Mouse (Mus musculus) hindbrain, embryonic 16.5 days (tissue): ENCODE data around the gene Fam24a. TPM values are rescaled to one million over a fixed set of nuclear protein-coding genes. Genes with fewer than 3 reads are reported as not detected.

Source experiments
- ATAC-seq: fragments of 200-750 bp; cut with Nextera tagmentation; 2 replicates; pipeline ENCODE4 v1.8.0; 2017; ENCODE audit warnings: moderate TSS enrichment, moderate library complexity
- H3K27ac ChIP-seq: fragments of 300-500 bp; sonication (generic); 2 replicates; pipeline ENCODE4 v1.5.1; 2014; ENCODE audit warnings: low read depth, mild to moderate bottlenecking, control low read depth, low read length, moderate library complexity
- H3K27me3 ChIP-seq: fragments of 300-500 bp; sonication (generic); replicated peaks from 2 replicates; pipeline ENCODE4 v1.6.1; 2014; ENCODE audit warnings: low read length; ENCODE audit not compliant: control insufficient read depth, insufficient read depth
- H3K36me3 ChIP-seq: fragments of 300-500 bp; sonication (generic); 2 replicates; pipeline ENCODE4 v1.6.1; 2014; ENCODE audit warnings: mild to moderate bottlenecking, low read length, moderate library complexity, mixed read lengths; ENCODE audit not compliant: control insufficient read depth, insufficient read depth
- H3K4me1 ChIP-seq: fragments of 300-500 bp; sonication (generic); 2 replicates; pipeline ENCODE4 v1.6.1; 2014; ENCODE audit warnings: low read depth, low read length; ENCODE audit not compliant: control insufficient read depth, insufficient read depth
- H3K4me2 ChIP-seq: fragments of 300-500 bp; sonication (generic); 2 replicates; pipeline ENCODE4 v1.6.1; 2014; ENCODE audit warnings: mild to moderate bottlenecking, low read length, control low read depth, moderate library complexity
- H3K4me3 ChIP-seq: fragments of 300-500 bp; sonication (generic); 2 replicates; pipeline ENCODE4 v1.5.1; 2014; ENCODE audit warnings: mild to moderate bottlenecking, low read length, control low read depth, moderate library complexity
- H3K9ac ChIP-seq: fragments of 300-500 bp; sonication (generic); 2 replicates; pipeline ENCODE4 v1.6.1; 2014; ENCODE audit warnings: low read depth, mild to moderate bottlenecking, control low read depth, low read length, moderate library complexity
- H3K9me3 ChIP-seq: fragments of 300-500 bp; sonication (generic); 2 replicates; pipeline ENCODE4 v1.6.1; 2014; ENCODE audit warnings: mild to moderate bottlenecking, low read length, moderate library complexity; ENCODE audit not compliant: control insufficient read depth
- WGBS: fragments of 180-500 bp; shearing (Covaris S2); extraction: QIAGEN DNeasy Blood & Tissue Kit; methylation state at CpG from one replicate; pipeline ENCODE4 v1.1.7; 2014; 5-methylcytosine and 5-hydroxymethylcytosine counted together
- polyA plus RNA-seq: library from polyadenylated mRNA; unstranded; fragments of >200 nt; fragmentation: Nextera tagmentation; extraction: Ambion mirVana; gene quantifications from 2 replicates; pipeline ENCODE4 v1.2.1, GENCODE M21; 2015

Fam24a gene
- polyA plus RNA-seq, 1 experiment from 2014 or later: not detected

- no peak overlapping the region for H3K27ac ChIP-seq
- no peaks in the 10 kb centered on the region for H3K9me3 ChIP-seq
- H3K27me3 ChIP-seq: no peaks in the 10 kb centered on the region
- ATAC-seq: no peak
- no peaks in the 10 kb centered on the region for H3K36me3 ChIP-seq
- H3K9ac ChIP-seq: no peak overlapping the region
- 66% methylated on average over 2 of the region's 2 CpGs for WGBS
- H3K4me2 ChIP-seq: no peak overlapping the region
- no peak overlapping the region for H3K4me3 ChIP-seq
- H3K4me1 ChIP-seq: no peaks in the 10 kb centered on the region
These were observed 2.0 kb upstream of the Fam24a start for GRCm38 (mm10) chr7:131331688-131332087.

- Histone ChIP-seq H3K36me3 (peaks cover 8% of the 10 kb centered on the region), H3K27ac (peak overlapping the region; percentile 48; the same call in 1 of the 2 replicates), H3K4me2 (no peak overlapping the region), H3K4me3 (no peak overlapping the region), H3K27me3 (no peaks in the 10 kb centered on the region), H3K9ac (no peak overlapping the region), H3K4me1 (no peaks in the 10 kb centered on the region), H3K9me3 (no peaks in the 10 kb centered on the region)
- 39% methylated on average over 8 of the region's 8 CpGs for WGBS
- ATAC-seq: 0 out of 2 replicates have a peak, but pooled peaks have one; percentile 24
These were observed 3.9 kb downstream of the Fam24a start for GRCm38 (mm10) chr7:131337502-131338068.

GRCm38 (mm10) chr7:131345856-131346541 is 12.3 kb downstream of the Fam24a start:
- H3K36me3 ChIP-seq: peaks cover 16% of the 10 kb centered on the region
- WGBS: 49% methylated on average over 7 of the region's 7 CpGs

GRCm38 (mm10) chr7:131356105-131356504 is 22.4 kb downstream of the Fam24a start:
- Histone ChIP-seq H3K4me1 (peaks cover 3% of the 10 kb centered on the region), H3K4me3 (no peak overlapping the region), H3K36me3 (peaks cover 32% of the 10 kb centered on the region), H3K4me2 (no peak overlapping the region), H3K27ac (no peak overlapping the region), H3K27me3 (no peaks in the 10 kb centered on the region), H3K9ac (no peak overlapping the region), H3K9me3 (no peaks in the 10 kb centered on the region)
- 96% methylated on average over 13 of the region's 13 CpGs for WGBS
- no peak for ATAC-seq

More at GRCm38 (mm10) chr7:131345856-131346541, 12.3 kb downstream of the Fam24a start:
- no peaks in the 10 kb centered on the region for H3K27me3 ChIP-seq
- no peak overlapping the region for H3K4me2 ChIP-seq
- H3K4me1 ChIP-seq: no peaks in the 10 kb centered on the region
- H3K4me3 ChIP-seq: no peak overlapping the region
- H3K27ac ChIP-seq: no peak overlapping the region
- H3K9ac ChIP-seq: no peak overlapping the region
- no peaks in the 10 kb centered on the region for H3K9me3 ChIP-seq
- ATAC-seq: no peak

GRCm38 (mm10) chr7:131362269-131362614 is 28.6 kb downstream of the Fam24a start:
- H3K4me2 ChIP-seq: peak overlapping the region; percentile 79
- H3K36me3 ChIP-seq: peaks cover 12% of the 10 kb centered on the region
- H3K4me1 ChIP-seq: peaks cover 14% of the 10 kb centered on the region
- peak; percentile 85 for ATAC-seq
- no peaks in the 10 kb centered on the region for H3K27me3 ChIP-seq
- peak overlapping the region; percentile 76 for H3K27ac ChIP-seq
- H3K4me3 ChIP-seq: peak overlapping the region; percentile 69
- H3K9ac ChIP-seq: peak overlapping the region; percentile 78
- H3K9me3 ChIP-seq: no peaks in the 10 kb centered on the region
- under 1% methylated on average over 32 of the region's 35 CpGs for WGBS

- Histone ChIP-seq H3K27ac (peak within 1 kb of the TSS; percentile 88), H3K4me2 (peak within 1 kb of the TSS; percentile 79), H3K4me1 (peaks cover 14% of the 10 kb centered on the region), H3K9me3 (no peaks in the 10 kb centered on the region), H3K27me3 (no peaks in the 10 kb centered on the region), H3K36me3 (peaks cover 8% of the 10 kb centered on the region), H3K9ac (peak within 1 kb of the TSS; percentile 78), H3K4me3 (peak within 1 kb of the TSS; percentile 69)
- under 1% methylated on average over 55 of the region's 55 CpGs for WGBS
- peak; percentile 98 for ATAC-seq
These were observed 29.1 kb downstream of the Fam24a start, which contains the start of gene 2310057M21Rik for GRCm38 (mm10) chr7:131362615-131363300. Gene 2310057M21Rik, minus strand, starts transcription at chr7:131362759.

GRCm38 (mm10) chr7:131364131-131364530 is 30.5 kb downstream of the Fam24a start:
- ATAC-seq: no peak
- WGBS: 96% methylated on average over 8 of the region's 8 CpGs
- no peak overlapping the region for H3K4me3 ChIP-seq

GRCm38 (mm10) chr7:131370648-131371469 is 37.2 kb downstream of the Fam24a start, which contains the start of gene Pstk:
Gene Pstk, plus strand, starts transcription at chr7:131371141.
- Histone ChIP-seq H3K27me3 (no peaks in the 10 kb centered on the region), H3K4me1 (no peaks in the 10 kb centered on the region; the same call in 1 of the 2 replicates), H3K9ac (peak within 1 kb of the TSS; percentile 94), H3K4me3 (peak within 1 kb of the TSS; percentile 81), H3K27ac (peak within 1 kb of the TSS; percentile 90), H3K4me2 (peak within 1 kb of the TSS; percentile 68), H3K9me3 (no peaks in the 10 kb centered on the region), H3K36me3 (no peaks in the 10 kb centered on the region)
- 5% methylated on average over 47 of the region's 47 CpGs for WGBS
- ATAC-seq: peak; percentile 97

More at GRCm38 (mm10) chr7:131364131-131364530, 30.5 kb downstream of the Fam24a start:
- H3K9ac ChIP-seq: no peak overlapping the region
- H3K27ac ChIP-seq: no peak overlapping the region
- 0 out of 2 replicates have a peak, but pooled peaks cover 3% of the 10 kb centered on the region for H3K36me3 ChIP-seq
- H3K9me3 ChIP-seq: no peaks in the 10 kb centered on the region
- H3K4me2 ChIP-seq: no peak overlapping the region
- H3K27me3 ChIP-seq: no peaks in the 10 kb centered on the region
- H3K4me1 ChIP-seq: peaks cover 14% of the 10 kb centered on the region
